Mouse (Mus musculus) kidney, postnatal 14 days (tissue): ENCODE data around the gene Polr2e.
A peak's percentile ranks its signal among the peaks of the same experiment; 100 is the strongest.

ENCODE experiments used
- DNase-seq: peaks from one replicate; pipeline ENCODE4 v3.0.0; 2022; ENCODE audit warnings: mixed read lengths

The Polr2e gene

GRCm38 (mm10) chr10:80033511-80034391, 5.8 kb downstream of the Polr2e start:
- peak; percentile 66 for DNase-seq

- DNase-seq: peak; percentile 74
Measured at GRCm38 (mm10) chr10:80032799-80033480, 6.7 kb downstream of the Polr2e start.

- DNase-seq: no peak
Measured at GRCm38 (mm10) chr10:80030736-80031135, 8.9 kb downstream of the Polr2e start.

GRCm38 (mm10) chr10:80030191-80030590, 9.4 kb downstream of the Polr2e start:
- DNase-seq: no peak

- DNase-seq: no peak
Measured at GRCm38 (mm10) chr10:80028521-80028846, 11.1 kb downstream of the Polr2e start.

GRCm38 (mm10) chr10:80027681-80028520, 11.7 kb downstream of the Polr2e start:
- no peak for DNase-seq

- no peak for DNase-seq
Measured at GRCm38 (mm10) chr10:80025889-80026288, 13.7 kb downstream of the Polr2e start.

- no peak for DNase-seq
Measured at GRCm38 (mm10) chr10:80025463-80025862, 14.1 kb downstream of the Polr2e start.

- no peak for DNase-seq
Measured at GRCm38 (mm10) chr10:80025044-80025347, 14.6 kb downstream of the Polr2e start.

GRCm38 (mm10) chr10:80024229-80025043, 15.2 kb downstream of the Polr2e start:
- no peak for DNase-seq

GRCm38 (mm10) chr10:80023758-80024157, 15.8 kb downstream of the Polr2e start:
- no peak for DNase-seq

GRCm38 (mm10) chr10:80022806-80023205, 16.8 kb downstream of the Polr2e start:
- no peak for DNase-seq

- DNase-seq: no peak
Measured at GRCm38 (mm10) chr10:80022164-80022563, 17.4 kb downstream of the Polr2e start.

GRCm38 (mm10) chr10:80021320-80021641, 18.3 kb downstream of the Polr2e start:
- DNase-seq: no peak

GRCm38 (mm10) chr10:80020603-80021319, 18.8 kb downstream of the Polr2e start:
- DNase-seq: no peak

GRCm38 (mm10) chr10:80020191-80020590, 19.4 kb downstream of the Polr2e start:
- DNase-seq: no peak

- DNase-seq: no peak
Measured at GRCm38 (mm10) chr10:80019471-80020131, 20.0 kb downstream of the Polr2e start.

GRCm38 (mm10) chr10:80018739-80019297, 20.8 kb downstream of the Polr2e start:
- no peak for DNase-seq

- no peak for DNase-seq
Measured at GRCm38 (mm10) chr10:80017771-80018170, 21.8 kb downstream of the Polr2e start.

- DNase-seq: no peak
Measured at GRCm38 (mm10) chr10:80017361-80017760, 22.2 kb downstream of the Polr2e start.

- DNase-seq: no peak
Measured at GRCm38 (mm10) chr10:80016931-80017330, 22.7 kb downstream of the Polr2e start.
